Mouse (Mus musculus): Measurements from ENCODE around the gene Cyp2d10.

Gene Cyp2d10

GRCm38 (mm10) chr15:82358431-82359260 is 48.3 kb downstream of the Cyp2d10 start:
- DNase-seq = no peak

- peak; percentile 97 to 98 for DNase-seq
Observed at GRCm38 (mm10) chr15:82354126-82354945, 52.7 kb downstream of the Cyp2d10 start, which contains the start of gene Ndufa6. Gene Ndufa6 (minus strand): TSS chr15:82354322.

GRCm38 (mm10) chr15:82353745-82354113 is 53.3 kb downstream of the Cyp2d10 start:
- no peak for DNase-seq

GRCm38 (mm10) chr15:82353078-82353744 is 53.8 kb downstream of the Cyp2d10 start:
- no peak for DNase-seq
